Mouse (Mus musculus) olfactory bulb, adult 2 months (tissue): ENCODE data around the gene Abo.

Experiments used
- CTCF ChIP-seq: fragments of 200-500 bp; IDR thresholded peaks from 2 replicates; pipeline ENCODE4 v1.5.1; 2012; ENCODE audit warnings: low read depth, mild to moderate bottlenecking, low read length, moderate library complexity; ENCODE audit not compliant: insufficient read depth
- POLR2A ChIP-seq: fragments of 200-500 bp; IDR thresholded peaks from 2 replicates; pipeline ENCODE4 v1.6.1; 2012; ENCODE audit warnings: mild to moderate bottlenecking, low read depth, low read length, moderate library complexity; ENCODE audit not compliant: insufficient read depth

DNA sequence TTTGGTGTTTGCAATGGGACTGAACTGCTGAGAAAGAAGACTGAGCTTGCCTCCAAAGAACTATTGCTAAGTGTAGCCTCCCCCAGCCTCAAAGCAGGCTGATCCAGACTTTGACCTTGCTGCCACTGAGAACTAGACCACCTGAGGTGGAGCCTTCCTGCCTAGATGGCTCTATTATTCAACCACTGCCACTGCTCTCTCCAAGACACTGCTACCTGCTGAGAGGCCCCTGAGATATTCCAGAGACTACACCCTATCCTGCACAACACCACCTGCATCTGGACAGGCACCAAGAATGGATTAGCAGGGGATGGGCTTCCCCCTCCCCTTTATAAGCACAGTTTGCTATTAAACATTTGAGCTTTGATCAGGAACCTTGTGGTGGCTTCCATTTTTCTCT is 13.8 kb upstream of the Abo start:
- TF ChIP-seq CTCF: no peak
- no peak for TF ChIP-seq POLR2A
